Mouse (Mus musculus): ENCODE measurements at regions not wholly inside any gene's neighbourhood (a gene's known extent, or its start where the extent isn't known, plus 50 kb on each side); places are given as distances from the start of the nearest gene placed in this dataset.

DNA sequence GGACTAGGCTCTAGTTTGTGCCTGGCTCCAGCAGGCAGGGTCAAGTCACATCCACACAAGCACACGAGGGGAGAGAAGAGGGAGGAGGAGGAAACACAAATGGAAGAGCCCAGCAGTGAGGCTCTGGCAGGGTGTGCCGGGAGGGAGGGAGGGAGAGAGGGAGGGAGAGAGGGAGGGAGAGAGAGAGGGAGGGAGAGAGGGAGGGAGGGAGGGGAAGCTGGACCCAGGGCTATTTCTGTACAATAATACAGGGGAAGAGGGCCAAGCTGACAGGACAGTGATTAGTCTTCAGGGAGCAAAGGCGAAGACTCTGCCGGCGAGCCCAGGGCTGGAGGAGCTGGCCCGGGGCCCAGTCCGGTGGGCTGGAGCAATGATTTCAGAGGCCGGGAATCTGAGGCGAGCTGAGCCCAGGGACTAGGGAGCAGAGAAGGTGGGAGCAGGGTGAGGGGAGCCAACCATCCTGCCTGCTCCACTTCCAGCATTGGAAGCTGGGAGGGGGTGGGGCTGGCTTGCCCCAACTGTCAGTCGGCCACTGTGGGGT lies 155.6 kb downstream of the Efnb1 start:
- DNase-seq (ENCODE audit: low read depth): no peak

GRCm38 (mm10) chrX:99287988-99288387 lies 152.1 kb downstream of the Efnb1 start:
- no peak for DNase-seq (ENCODE audit: low read depth)

DNA sequence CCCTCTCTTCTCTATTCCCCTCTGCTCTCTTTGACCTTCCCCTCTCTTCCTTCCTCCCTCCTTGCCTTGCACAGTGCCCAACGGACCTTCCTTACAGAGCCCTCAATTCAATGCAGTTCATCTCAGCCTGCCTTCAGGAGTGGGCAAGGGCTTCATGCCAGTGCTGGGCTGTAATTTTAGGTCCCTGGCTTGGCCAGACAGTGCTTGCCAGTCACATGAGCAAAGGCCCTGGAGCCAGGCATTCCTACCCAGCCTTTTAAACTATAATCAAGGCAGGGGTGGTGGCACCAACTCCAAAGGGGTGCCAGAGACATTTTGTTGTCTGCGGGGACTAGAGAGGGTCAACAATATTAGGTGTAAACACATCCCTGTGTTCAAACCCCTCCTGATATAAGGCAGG lies 150.9 kb downstream of the Efnb1 start:
- no peak for DNase-seq (ENCODE audit: low read depth)

GRCm38 (mm10) chrX:99285611-99286010 lies 149.7 kb downstream of the Efnb1 start:
- DNase-seq (ENCODE audit: low read depth): peak; percentile 40

GRCm38 (mm10) chrX:99280991-99281390 lies 145.1 kb downstream of the Efnb1 start:
- DNase-seq (ENCODE audit: low read depth): no peak

DNA sequence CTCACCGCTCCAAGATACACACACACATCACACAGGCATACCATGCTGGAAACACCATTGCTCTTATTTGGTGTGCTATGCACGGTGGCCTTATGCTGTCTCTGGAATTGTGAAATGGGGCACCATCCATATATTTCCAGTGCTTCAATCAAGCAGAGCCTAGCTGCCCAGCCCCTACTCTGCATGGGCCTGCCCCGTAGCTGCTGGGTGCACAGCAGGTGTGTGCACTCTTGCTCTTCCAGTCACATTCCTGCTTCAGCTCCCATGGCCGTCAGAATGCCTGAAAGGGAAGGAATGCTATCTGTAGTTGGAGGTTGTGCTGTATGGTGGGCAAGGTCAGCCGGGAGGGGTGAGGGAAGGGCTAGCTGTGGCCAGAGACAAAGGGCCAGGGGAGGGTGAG lies 144.6 kb downstream of the Efnb1 start:
- no peak for DNase-seq (ENCODE audit: low read depth)

DNA sequence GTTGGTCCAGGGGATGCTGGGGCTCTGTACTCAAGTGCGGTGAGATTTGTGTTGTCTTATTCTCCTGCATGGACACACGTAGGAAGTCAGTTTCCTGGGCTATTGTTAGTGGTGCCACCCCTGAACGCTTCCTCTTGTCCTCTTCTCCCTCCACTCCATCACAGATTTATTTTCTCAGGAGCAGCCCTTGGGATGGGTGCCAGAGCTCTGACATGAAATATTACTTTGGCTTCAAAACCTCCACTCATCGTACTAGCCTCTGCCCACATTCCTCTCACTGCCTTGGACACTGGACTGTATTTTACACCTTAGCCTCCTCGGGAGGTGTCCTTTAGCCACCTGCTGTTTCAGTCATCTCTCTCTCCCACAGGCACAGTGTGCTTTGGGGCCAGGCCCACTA lies 139.6 kb downstream of the Efnb1 start:
- no peak for DNase-seq (ENCODE audit: low read depth)

DNA sequence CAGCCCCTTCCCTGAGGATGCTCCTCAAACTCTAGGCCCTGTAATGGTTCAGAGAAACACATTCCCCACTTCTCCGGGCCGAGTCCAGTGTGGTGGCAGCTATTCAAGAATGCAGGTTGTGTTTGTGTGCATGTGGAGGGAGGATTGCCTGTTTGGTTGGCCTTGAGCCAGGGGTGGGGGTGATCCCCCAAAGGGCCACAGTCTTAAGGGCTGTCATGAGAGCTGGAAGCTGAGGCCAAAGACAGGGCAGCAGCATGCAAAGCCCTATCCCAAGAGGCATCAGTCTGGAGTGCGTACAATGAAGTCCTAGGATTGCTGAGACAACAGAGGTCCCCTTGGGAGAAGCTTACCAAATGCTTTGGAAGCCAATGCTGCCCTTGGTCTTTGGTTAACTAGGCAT lies 136.0 kb downstream of the Efnb1 start:
- no peak for DNase-seq (ENCODE audit: low read depth)

DNA sequence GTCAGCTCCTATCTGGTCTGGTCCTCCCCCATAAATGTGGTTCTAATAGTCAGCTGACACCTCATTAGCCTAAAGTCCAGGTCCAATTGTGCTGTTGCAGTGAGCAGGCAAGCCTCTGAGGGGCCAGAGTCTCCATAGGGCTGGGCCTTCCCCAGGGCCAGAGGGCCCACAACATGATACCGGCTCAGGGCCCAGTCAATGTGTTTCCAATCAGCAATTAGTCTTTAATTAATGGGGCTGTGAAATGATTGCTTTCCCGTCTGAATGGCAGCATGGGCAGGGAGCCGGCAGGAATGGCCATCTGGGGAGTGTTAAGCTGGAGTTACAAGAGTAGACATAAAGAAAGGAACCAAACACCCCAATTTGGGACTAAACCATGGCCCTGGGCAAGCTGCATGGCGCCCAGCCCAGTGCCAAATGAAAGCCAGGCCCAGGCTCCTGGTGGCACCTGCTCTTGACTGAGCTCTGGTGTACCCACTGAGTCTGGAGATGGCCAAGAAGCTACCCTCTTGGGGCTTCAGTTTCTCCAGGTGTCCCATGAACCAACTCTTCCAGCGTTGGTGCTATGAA lies 113.2 kb downstream of the Efnb1 start:
- no peak for DNase-seq (ENCODE audit: low read depth)

DNA sequence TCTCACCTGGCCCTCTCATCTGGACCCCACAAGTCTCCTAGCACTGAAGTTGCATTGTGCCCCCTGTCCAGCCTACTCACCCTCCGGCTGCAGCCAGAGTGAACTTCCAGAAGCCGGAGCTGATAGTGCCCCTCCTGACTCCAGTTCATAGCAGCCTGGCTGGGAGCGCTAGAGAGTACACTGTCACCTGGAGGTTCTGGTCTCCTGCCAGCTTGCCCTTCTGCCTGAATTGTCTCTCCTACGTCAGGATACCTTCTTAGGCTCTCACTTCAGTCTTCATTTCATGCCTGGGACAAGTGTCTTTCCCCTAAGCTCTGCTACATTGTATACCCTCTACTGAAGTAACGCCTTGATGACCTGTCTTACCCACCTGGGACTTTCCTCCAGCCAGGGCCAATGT lies 112.3 kb downstream of the Efnb1 start:
- no peak for DNase-seq (ENCODE audit: low read depth)

- DNase-seq (ENCODE audit: low read depth): no peak
Observed at GRCm38 (mm10) chrX:99246704-99247103, 110.8 kb downstream of the Efnb1 start.

DNA sequence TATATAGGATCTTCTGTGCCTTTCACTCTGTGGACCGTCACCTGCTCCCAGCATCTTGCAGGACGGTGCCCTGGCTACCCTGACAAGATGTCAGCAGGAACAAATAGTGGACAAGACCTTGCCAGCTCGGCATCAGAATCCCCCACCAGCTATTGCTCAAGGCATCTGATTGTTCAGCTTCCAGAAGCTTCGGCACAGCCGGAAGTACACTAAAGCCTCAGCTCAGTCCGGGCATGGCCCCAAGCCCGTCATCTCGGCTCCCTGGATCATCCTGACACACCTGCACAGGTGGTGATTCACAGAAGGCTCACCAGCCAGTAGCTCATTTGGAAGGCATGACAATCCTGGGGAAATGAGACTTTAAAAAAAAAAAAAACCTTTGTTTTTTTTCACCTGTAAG lies 110.1 kb downstream of the Efnb1 start:
- DNase-seq (ENCODE audit: low read depth): no peak

DNA sequence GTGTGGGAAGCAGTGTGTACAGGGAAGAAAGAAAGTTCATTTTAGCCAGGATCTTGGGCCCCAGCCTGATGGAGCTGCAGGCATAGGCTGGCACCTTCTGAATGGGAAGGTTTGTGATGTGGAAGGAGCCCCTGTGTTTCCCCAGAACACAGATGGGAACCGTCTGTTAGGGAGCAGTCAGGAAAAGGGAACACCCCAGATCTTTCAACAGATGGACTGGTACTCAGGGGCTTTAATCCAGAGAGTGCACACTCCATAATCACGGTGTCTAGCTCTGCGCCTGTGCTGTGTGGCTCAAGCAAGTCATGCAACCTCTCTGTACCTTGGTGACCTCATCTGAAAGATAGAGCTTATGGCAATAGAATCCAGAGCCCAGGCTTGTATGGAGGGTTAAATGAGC lies 109.6 kb downstream of the Efnb1 start:
- DNase-seq (ENCODE audit: low read depth): no peak

DNA sequence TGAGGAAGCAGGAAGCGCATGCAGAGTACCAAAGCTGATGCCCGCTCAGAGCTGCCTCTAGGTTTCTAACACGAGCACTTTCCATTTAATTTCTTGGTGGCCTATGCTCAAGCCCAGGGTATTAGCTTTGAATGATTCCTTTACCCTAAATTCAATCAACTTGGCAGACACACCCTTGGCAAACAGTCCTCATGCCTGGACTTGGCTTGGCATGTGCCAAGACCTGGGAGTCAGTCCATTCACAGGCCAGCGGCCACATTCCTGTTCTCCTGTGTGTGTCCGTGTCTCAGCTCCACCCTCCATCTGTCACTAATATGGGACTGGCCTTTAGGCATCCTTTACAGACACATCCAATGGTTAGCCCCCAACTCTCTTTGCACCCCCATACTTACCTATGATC lies 107.3 kb downstream of the Efnb1 start:
- no peak for DNase-seq (ENCODE audit: low read depth)

DNA sequence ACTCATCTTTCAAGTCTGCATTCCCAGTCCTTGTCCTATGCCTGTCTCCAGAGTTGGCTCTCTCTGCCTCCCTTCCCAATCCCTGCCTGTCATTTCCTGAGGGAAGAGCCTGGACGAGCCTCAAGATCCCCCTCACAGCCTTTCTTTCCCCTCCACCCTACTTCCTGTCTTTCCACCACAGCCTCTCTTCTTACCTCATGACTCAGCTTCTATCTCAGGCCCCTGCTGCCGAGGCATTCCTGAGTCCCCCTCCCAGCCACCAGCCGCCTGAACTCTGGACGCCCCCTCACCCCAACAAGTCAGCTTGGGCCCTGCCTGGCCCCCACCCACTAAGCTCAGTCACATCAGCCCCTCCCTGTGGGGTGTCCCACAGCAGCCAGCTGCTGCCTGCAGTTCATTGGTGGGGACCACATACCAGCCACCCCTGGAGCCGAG lies 105.8 kb downstream of the Efnb1 start:
- DNase-seq (ENCODE audit: low read depth): no peak

DNA sequence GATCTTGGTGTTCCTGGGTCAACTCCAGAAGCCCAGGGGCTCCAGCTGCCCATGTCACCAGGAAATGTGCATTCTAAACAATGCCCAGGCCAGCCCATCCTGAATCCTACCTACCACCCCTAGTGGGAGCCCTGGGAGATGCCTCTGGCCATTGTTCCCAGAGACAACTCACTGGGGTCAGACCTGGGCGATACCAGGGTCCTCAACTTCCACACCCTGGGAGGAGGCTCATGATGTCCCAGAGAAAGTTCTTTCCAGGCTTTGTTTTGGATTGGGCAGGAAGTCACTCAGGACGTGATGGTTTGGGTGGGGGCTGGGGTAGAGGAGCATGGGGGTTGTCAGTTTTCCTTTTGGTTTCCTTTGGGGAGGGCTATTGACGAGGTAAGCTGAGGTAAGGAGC lies 97.1 kb downstream of the Efnb1 start:
- no peak for DNase-seq (ENCODE audit: low read depth)

- no peak for DNase-seq (ENCODE audit: low read depth)
Observed at GRCm38 (mm10) chrX:99232331-99232730, 96.4 kb downstream of the Efnb1 start.

DNA sequence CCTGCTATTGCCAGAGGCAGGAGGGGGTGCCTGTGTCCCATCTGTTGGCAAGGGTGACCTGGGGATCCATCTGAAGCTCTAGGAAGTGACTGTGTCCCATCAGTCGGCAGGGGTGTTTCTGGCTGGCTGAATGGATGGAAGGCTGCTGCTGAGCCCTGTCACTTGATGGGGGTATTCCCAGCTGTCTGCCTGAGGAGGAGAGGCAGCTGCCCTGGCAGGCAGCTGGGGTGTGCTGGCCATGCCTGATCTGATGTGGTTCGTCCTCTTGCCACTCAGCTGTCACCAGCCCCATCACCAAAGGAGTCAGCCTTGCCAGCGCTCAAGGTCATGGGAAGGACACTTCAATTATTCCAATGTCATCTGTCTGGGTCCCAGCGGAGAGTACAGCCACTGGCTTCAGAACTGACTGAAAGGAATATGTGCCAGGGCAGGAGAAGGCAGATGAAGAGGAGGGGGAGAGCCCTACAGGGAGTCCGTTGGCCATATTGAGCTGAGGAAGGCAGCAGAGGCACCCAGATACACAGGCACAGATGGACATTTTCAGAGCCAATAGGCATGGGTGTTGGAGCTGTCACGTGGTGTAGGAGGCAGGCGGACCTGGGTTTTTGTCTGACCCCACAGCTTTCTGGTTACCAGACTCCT lies 89.3 kb downstream of the Efnb1 start:
- no peak for DNase-seq (ENCODE audit: low read depth)

- no peak for DNase-seq (ENCODE audit: low read depth)
Observed at GRCm38 (mm10) chrX:99222017-99222416, 86.1 kb downstream of the Efnb1 start.

DNA sequence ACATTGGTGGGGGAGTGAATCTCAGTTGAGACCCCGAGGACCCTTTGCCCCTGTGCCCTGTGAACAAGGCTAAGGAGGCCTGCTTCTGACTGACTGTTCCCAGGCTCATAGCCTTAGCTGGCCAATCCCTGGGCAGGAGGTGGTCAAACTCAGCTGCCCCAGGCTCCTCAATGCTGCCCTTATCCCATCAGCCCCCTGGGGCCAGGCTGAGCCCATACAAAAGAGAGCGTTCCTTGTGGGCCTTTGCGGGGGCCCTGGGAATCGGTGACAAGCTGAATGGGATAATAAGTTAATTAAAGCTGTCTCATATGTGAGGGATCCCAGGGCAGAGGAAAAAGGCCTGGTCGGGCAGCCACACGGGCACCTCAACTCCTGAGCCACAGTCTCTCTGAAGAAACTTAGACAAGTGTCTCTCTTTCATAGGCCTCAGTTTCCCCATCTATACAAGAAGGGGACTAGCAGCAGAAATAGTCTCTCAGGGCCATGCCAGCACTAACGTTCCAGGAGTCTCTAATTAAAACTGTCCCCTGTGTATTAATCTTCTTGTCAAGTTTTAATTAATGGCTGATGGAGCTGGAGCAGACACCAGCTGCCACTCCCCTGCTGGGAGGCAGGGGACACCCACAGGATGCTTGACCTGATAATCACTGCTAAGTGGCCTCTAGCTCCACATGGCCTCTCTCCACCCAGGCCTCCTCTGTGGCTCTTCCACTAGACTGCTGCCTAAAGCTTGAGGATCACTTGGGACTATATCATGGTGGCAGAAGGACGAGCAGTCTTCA lies 84.9 kb downstream of the Efnb1 start:
- DNase-seq (ENCODE audit: low read depth): no peak

DNA sequence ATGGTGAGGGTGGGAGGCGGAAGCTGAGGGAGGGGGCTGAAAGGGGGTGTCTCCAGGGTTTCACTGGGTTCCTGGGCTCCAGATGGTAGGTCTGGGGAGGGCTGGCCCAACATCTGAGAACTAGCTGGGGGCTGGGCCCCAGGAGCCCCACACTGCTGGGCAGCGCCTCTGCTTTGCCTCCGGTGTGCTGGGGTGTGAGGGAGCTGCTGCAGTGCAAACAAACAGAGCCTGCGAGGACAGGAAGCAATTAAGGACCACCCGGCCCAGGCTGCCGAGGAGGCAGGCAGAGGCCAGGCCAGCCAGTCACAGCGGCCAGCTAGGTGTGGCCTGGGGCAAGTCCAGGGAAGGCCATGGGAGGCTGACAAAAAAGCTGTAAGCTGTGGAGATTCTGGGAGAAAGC lies 82.3 kb downstream of the Efnb1 start:
- no peak for DNase-seq (ENCODE audit: low read depth)

GRCm38 (mm10) chrX:99216633-99217459 lies 80.9 kb downstream of the Efnb1 start:
- DNase-seq (ENCODE audit: low read depth): no peak

Measured in fibroblast of lung, adult 2 months (primary cell).